Mouse (Mus musculus): ENCODE data around the gene Triobp.

Triobp gene

DNA sequence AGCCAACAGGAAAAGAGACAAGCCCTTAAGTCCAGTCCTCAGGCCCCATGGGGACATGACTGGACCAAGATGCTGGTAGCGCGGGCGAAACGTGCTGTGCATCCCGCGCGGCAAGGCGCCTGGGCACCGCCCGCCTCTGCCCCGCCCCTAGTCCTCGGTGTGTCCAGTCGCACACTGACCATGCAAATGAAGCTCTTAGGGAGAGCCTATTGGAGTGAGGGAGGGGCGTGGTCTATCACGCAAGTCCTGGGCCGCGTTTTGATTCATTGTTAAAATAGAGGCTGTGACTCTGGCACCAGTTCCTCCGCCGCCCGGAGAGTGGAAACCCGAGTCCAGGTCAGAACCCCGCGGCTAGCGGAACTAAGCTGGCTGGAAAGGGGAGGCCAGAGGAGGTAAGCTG, at the start of gene Triobp:
Triobp (plus strand) TSS at position 68 of the 400 bp plus-strand sequence.
- DNase-seq (ENCODE audit: low spot score): peak; percentile 98

DNA sequence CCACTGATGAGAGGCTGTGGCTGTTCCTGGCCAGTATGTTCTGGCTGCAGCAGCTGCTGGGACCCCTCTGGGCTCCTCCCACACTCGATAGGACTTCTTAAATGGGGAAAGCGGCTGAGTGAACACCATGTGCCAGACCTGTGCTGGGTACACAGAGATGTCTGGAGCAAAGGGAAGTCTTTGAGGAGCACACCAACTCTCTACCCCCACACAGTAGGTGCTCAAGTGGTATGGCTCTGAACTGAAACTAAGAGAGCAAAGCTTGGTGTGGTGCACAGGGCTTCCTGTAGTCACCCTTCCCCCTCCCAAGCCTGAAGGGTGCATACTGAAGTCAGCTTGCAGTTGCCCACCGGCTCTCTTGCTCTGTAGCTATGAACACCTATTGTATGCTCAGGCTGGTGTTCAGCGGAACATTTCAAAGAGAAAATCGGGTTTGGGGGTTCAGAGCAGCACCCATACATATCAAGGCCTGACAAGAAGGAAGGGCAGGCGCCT, 49.0 kb upstream of the Triobp start:
- DNase-seq (ENCODE audit: low spot score): no peak

GRCm38 (mm10) chr15:78899409-78899739, 48.1 kb upstream of the Triobp start, which contains the start of gene Gm49510:
Gm49510 (plus strand) TSS chr15:78899667.
- DNase-seq (ENCODE audit: low spot score): no peak

- DNase-seq (ENCODE audit: low spot score): peak; percentile 83
Observed at GRCm38 (mm10) chr15:78899740-78900584, 47.6 kb upstream of the Triobp start, which contains the start of gene Sh3bp1. Sh3bp1 (plus strand) TSS chr15:78899768.

DNA sequence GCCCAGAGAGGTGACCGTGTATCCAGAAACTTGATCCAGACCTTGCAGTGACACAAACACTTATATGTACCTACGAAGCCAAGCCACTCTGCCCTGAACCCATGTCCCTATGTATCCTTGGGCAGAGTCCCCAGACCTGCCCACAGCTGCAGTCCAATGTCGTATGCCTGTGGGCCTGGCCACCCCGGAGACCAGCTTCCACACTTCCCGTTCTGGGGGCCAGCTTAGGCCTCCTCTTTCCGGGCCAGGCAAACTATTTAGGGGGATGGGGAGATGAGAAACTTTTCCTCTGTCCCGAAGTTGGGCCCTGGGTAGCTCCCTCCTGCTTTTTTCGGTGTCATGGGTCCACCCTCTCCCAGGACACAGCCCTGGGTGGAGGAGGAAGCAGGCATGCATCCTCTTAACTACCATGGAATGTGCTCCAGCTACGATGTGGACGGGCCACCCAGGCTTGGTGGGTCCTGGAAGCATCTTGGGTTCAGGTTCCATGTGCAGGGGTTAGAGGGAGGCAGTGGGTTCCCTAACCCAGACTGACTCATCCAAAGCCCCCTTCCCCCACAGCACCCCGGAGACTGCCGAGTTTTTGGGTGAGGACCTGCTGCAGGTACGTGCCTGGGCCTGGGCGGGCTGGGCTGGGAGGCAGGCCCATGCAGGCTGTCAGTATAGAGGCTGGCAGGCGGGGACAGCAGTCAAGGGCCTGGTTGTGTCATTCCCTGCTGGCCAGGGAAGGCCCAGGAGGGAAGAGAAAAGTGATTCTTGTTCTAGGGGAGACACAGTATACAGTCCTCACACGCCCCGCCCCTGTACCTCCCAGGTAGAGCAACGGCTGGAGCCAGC, 46.7 kb upstream of the Triobp start:
- peak; percentile 14 for DNase-seq (ENCODE audit: low spot score)

DNA sequence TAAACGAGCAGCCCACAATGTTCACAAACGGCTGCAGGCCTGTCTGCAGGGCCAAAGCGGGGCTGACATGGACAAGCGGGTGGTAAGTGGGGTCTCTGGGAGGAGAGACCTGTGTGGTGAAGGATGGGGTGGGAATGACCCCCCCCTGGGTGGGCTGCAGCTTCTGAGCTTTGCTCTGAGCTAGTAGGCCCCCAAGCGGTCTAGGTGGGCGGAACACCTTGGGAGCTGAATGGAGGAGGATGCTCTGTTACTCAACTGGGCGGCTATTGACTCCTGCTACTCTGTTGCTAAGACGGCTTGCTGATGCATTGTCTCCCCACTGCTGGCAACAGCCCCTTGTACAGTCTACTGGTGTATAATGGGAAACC, 46.1 kb upstream of the Triobp start:
- no peak for DNase-seq (ENCODE audit: low spot score)

DNA sequence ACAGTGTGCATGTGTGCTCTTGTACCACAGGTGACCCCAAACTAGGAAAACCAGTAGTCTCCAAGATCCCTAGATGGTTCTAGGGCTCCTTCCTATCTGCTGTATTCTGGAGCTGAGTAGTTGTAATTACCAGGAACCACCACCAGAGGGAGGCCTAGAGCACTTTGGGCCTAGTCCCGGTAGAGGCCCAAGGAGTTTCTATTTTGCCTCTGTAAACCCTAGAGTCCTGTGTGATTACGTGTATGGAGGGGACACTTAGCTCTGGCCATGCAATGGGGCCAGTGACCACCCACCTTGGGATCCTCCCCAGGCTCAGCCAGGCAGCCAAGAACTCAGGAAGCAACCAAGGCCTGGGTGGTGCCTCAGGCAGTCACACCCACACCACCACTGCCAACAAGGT, 44.3 kb upstream of the Triobp start:
- peak; percentile 91 for DNase-seq (ENCODE audit: low spot score)

DNA sequence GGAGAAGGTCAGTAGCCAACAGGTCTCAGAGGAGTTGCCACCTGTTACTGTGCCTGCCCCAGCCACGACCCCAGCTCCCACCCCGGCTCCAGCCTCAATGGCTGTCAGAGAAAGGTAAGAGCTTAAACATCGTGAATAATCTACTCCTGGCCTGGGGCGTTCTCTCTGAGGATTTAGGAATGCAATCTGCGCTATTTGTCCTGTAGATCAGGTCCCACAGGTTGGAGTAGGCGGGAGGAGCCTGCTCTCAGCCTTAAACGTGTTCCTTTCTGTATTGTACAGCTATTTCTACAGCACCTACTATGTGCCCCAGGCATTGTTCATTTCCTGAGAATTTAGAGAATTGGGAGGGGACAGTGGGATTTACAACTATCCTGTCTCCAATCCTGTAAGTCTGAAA, 39.1 kb upstream of the Triobp start:
- DNase-seq (ENCODE audit: low spot score): no peak

DNA sequence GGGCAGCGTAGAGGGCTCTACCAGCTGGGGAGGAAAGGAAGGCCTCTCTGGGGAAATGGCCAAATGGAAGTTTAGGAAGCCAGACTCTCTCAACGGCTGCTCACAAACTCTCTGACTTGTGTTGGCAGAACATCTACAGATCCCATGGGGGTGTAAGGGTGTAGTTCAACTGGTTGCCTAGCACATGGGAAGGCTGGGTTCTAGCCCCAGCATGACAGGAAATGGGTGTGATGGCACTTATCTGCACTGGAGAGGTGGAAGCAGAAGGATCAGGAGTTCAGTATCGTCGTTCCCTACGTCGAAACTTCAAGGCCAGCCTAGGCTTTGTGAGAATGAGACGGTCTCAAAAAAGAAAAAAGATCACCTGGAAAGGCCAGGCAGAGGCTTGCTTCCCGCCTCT, 38.5 kb upstream of the Triobp start:
- no peak for DNase-seq (ENCODE audit: low spot score)

DNA sequence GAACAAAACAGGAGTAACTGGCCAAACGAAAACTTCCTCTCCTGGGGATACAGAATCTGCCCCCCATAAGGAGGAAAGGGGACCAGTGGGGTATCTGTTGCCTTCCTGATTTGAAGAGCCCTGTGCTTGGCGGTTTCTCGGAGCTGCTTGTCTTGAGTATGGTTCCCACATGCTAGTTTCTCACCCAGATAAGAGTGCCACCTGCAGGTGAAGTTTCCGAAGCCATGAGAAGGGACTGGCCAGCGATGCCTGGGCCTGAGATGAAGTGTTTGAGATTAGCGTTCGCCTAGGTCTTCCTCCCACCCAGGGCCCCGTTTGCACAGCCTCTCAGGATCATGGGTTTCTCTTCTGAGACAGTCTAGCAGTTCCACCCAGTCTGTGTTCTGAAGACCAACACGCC, 35.5 kb upstream of the Triobp start:
- DNase-seq (ENCODE audit: low spot score): peak; percentile 72

DNA sequence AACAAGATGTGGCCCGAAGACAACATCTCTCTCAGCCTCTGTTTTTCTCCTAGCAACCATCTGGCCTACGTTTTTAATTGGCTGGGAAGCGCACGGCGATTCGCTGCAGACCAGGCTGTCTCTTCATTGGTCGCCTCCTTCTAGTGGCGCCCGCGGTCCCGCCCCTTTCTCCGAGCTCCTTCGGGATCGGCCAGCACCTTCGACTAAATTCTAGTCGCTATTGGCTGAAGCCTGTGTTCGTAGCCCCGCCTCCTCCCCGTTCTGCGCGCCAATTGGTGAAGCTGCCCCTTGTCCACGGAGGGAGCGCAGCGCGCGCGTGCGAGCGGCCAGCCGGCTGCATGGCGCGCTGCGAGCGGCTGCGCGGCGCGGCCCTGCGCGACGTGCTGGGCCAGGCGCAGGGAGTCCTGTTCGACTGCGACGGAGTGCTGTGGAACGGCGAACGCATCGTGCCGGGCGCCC, 33.9 kb upstream of the Triobp start, which contains the start of gene Pdxp:
Pdxp (plus strand) TSS at position 288 of the 459 bp plus-strand sequence.
- DNase-seq (ENCODE audit: low spot score): peak; percentile 98

- peak; percentile 57 for DNase-seq (ENCODE audit: low spot score)
Observed at GRCm38 (mm10) chr15:78914091-78914822, 33.3 kb upstream of the Triobp start.

GRCm38 (mm10) chr15:78914823-78915659, 32.5 kb upstream of the Triobp start:
- DNase-seq (ENCODE audit: low spot score): no peak

DNA sequence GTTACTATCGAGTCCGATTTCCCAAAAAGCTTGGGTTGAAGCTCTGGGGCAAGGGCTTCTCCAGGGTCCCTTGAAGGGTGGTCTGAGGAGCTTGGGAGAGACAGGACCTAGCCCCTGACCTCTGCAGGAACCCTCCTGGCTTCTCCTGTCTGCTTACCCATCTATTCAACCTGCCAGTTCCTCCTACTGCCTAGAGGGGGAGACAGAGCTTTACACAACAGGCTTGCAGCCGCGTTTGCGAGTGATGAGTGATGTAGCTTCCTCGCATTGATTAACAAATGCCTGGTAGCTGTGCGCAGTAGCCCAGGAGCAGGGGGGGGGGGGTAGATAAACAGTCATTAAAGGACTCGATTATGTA, 31.9 kb upstream of the Triobp start:
- peak; percentile 94 for DNase-seq (ENCODE audit: low spot score)

- no peak for DNase-seq (ENCODE audit: low spot score)
Observed at GRCm38 (mm10) chr15:78916052-78916826, 31.3 kb upstream of the Triobp start.

GRCm38 (mm10) chr15:78918126-78918525, 29.4 kb upstream of the Triobp start:
- no peak for DNase-seq (ENCODE audit: low spot score)

GRCm38 (mm10) chr15:78919914-78920313, 27.6 kb upstream of the Triobp start:
- no peak for DNase-seq (ENCODE audit: low spot score)

DNA sequence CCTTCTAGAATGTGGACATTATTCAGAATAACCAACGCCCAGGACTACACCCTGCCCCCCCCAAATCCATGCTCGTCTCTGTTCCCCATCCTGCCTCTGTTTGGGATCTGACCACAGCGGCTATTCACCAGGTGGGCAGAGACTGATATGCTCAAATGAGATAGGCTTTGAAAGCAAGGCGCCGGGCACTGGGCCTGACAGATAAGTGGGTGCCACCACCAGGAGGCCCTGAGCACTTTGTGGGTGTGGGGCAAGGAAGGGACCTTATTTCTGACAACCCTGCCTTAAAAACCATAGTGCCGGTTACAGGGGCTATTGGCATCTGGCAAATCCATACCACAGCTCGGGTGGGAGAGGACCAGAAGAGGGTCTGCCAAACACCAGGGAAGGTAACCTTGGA, 24.8 kb upstream of the Triobp start:
- no peak for DNase-seq (ENCODE audit: low spot score)

DNA sequence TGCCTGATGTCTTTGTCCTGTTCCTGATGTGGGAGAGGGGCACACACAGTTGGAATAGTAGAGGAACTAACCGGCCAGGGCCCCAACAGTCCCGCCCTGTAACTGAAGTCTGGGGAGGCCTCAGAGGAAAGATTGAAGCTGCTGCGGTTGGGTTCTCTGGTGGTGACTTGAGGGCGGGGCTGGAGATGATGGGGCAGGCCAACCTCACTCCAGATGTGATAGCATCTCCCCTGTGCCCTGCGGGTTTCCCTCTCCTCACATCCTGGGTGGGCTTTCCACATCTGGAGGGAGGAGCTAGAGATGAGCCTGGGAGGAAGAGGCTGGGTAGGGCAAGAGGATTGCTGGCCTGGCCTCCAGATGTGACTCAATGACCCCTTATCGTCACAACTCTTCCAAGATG, 23.9 kb upstream of the Triobp start:
- peak; percentile 27 for DNase-seq (ENCODE audit: low spot score)

- DNase-seq (ENCODE audit: low spot score): no peak
Observed at GRCm38 (mm10) chr15:78925129-78925528, 22.4 kb upstream of the Triobp start.

Data from embryo, embryonic 10.5 days (tissue).